Mouse (Mus musculus): ENCODE measurements at regions not wholly inside any gene's neighbourhood (a gene's known extent, or its start where the extent isn't known, plus 50 kb on each side); places are given as distances from the start of the nearest gene placed in this dataset.

DNA sequence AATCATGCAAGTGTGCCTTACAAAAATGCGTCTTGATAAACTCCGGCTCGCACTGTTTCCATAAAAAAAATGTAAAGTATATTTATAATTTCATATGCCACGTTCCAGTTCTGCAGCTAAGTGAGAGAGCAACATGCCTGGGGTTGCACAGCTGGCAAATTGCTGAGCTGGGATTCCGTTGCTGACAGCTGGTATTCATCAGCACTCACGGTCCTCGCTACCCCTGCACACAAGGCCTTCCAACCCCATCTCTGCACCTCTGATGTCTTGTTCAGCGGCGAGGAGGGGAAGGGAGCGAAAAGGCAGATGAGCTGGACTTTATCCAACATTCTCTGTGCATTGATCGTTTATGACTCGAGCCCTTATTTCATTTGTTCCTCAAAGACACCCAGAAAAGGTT, 138.5 kb upstream of the Mon1b start:
- no peaks in the 10 kb centered on the region for H3K79me2 ChIP-seq (replicated peaks; ENCODE audit: control insufficient read depth, extremely low read depth, insufficient read depth, poor library complexity, severe bottlenecking)
- in situ Hi-C loops (cut with MboI; ENCODE audit: low pct_ligation_motif_present, low pct_unique_long_range_greater_than_20kb, low sequenced_read_pairs): no loop called here
- dilution Hi-C loops (cut with MboI; ENCODE audit: extremely low pct_ligation_motif_present, extremely low pct_unique_long_range_greater_than_20kb, low sequenced_read_pairs): no loop called here

GRCm38 (mm10) chr8:113502671-113503070, 132.7 kb upstream of the Mon1b start:
- H3K79me2 ChIP-seq (replicated peaks; ENCODE audit: control insufficient read depth, extremely low read depth, insufficient read depth, poor library complexity, severe bottlenecking): no peaks in the 10 kb centered on the region
- no peak overlapping the region for H3K4me2 ChIP-seq (ENCODE audit: insufficient read depth, low read depth, poor library complexity, severe bottlenecking)
- peaks cover 59% of the 10 kb centered on the region for H3K9me3 ChIP-seq (replicated peaks; ENCODE audit: low read length)
- H3K4me1 ChIP-seq (ENCODE audit: control insufficient read depth in 1 of 2, insufficient read depth in 2 of 2): no peaks in the 10 kb centered on the region
- no peaks in the 10 kb centered on the region for H3K36me3 ChIP-seq (replicated peaks in 1 of 2; ENCODE audit: control insufficient read depth in 1 of 2, insufficient read depth in 1 of 2, low read length in 1 of 2)
- H3K27ac ChIP-seq (ENCODE audit: insufficient read depth, low read depth): no peak overlapping the region
- dilution Hi-C loops (cut with MboI; ENCODE audit: extremely low pct_ligation_motif_present, extremely low pct_unique_long_range_greater_than_20kb, low sequenced_read_pairs): no loop called here
- no peak for DNase-seq (ENCODE audit: extremely low read depth)
- H3K9ac ChIP-seq (ENCODE audit: insufficient read depth, low read depth): no peak overlapping the region
- in situ Hi-C loops (cut with MboI; ENCODE audit: low pct_ligation_motif_present, low pct_unique_long_range_greater_than_20kb, low sequenced_read_pairs): no loop called here
- TF ChIP-seq RCOR1 (conservative IDR thresholded peaks at IDR 0.05; ENCODE audit: low read depth, low read length) (no peak), NELFE (IDR thresholded peaks at IDR 0.05; ENCODE audit: low read depth, low read length) (no peak), JUND (conservative IDR thresholded peaks at IDR 0.05; ENCODE audit: low read depth, low read length) (no peak), BHLHE40 (IDR thresholded peaks at IDR 0.05; ENCODE audit: low read depth, low read length) (no peak), MAFK (IDR thresholded peaks at IDR 0.05; ENCODE audit: insufficient replicate concordance, low read length) (no peak), POLR2AphosphoS2 (IDR thresholded peaks at IDR 0.05; ENCODE audit: low read depth, low read length) (no peak), MAZ (IDR thresholded peaks at IDR 0.05; ENCODE audit: low read depth, low read length) (no peak), IRF4 (IDR thresholded peaks at IDR 0.05; ENCODE audit: low read depth, low read length) (no peak), MAX (IDR thresholded peaks at IDR 0.05; ENCODE audit: low read length) (no peak), PAX5 (IDR thresholded peaks at IDR 0.05; ENCODE audit: low read length) (no peak), SMC3 (IDR thresholded peaks at IDR 0.05; ENCODE audit: low read depth, low read length) (no peak), MEF2A (IDR thresholded peaks at IDR 0.05; ENCODE audit: borderline replicate concordance, low read depth, low read length) (no peak), ETS1 (conservative IDR thresholded peaks at IDR 0.05; ENCODE audit: low read depth, low read length) (no peak), TCF12 (IDR thresholded peaks at IDR 0.05; ENCODE audit: low read depth, low read length) (no peak)
- no peak overlapping the region for H3K4me3 ChIP-seq (replicated peaks in 1 of 3; ENCODE audit: low read depth in 2 of 3, low read length in 2 of 3, poor library complexity in 1 of 3)
- H3K27me3 ChIP-seq (replicated peaks): no peaks in the 10 kb centered on the region

More for the DNA sequence above, 138.5 kb upstream of the Mon1b start:
- no peaks in the 10 kb centered on the region for H3K27me3 ChIP-seq (replicated peaks)
- no peaks in the 10 kb centered on the region for H3K36me3 ChIP-seq (replicated peaks in 1 of 2; ENCODE audit: control insufficient read depth in 1 of 2, insufficient read depth in 1 of 2, low read length in 1 of 2)
- H3K4me1 ChIP-seq (ENCODE audit: control insufficient read depth in 1 of 2, insufficient read depth in 2 of 2): no peaks in the 10 kb centered on the region
- no peak overlapping the region for H3K4me3 ChIP-seq (replicated peaks in 1 of 3; ENCODE audit: low read depth in 2 of 3, low read length in 2 of 3, poor library complexity in 1 of 3)
- H3K9ac ChIP-seq (ENCODE audit: insufficient read depth, low read depth): no peak overlapping the region
- H3K9me3 ChIP-seq (replicated peaks; ENCODE audit: low read length): peaks cover 51% of the 10 kb centered on the region
- no peak for TF ChIP-seq CHD2 (IDR thresholded peaks at IDR 0.05; ENCODE audit: low read length)
- TF ChIP-seq EP300 (IDR thresholded peaks at IDR 0.05; ENCODE audit: low read length): no peak
- no peak for TF ChIP-seq E2F4 (IDR thresholded peaks at IDR 0.05; ENCODE audit: insufficient replicate concordance, low read depth, low read length)
- TF ChIP-seq UBTF (IDR thresholded peaks at IDR 0.05; ENCODE audit: low read depth, low read length): no peak
- TF ChIP-seq ELF1 (IDR thresholded peaks at IDR 0.05; ENCODE audit: low read depth, low read length): no peak
- TF ChIP-seq USF1 (IDR thresholded peaks at IDR 0.05; ENCODE audit: low read depth, low read length): no peak
- no peak for TF ChIP-seq RAD21 (IDR thresholded peaks at IDR 0.05; ENCODE audit: low read depth, low read length)
- TF ChIP-seq PAX5 (IDR thresholded peaks at IDR 0.05; ENCODE audit: low read length): no peak
- no peak for TF ChIP-seq ZNF384 (IDR thresholded peaks at IDR 0.05; ENCODE audit: low read depth, low read length)
- no peak for TF ChIP-seq MEF2A (IDR thresholded peaks at IDR 0.05; ENCODE audit: borderline replicate concordance, low read depth, low read length)
- no peak for TF ChIP-seq ZKSCAN1 (IDR thresholded peaks at IDR 0.05; ENCODE audit: borderline replicate concordance, low read depth, low read length)
- no peak for TF ChIP-seq SIN3A (IDR thresholded peaks at IDR 0.05; ENCODE audit: low read length)
- no peak for TF ChIP-seq MYC (IDR thresholded peaks at IDR 0.05; ENCODE audit: low read depth, low read length)
- TF ChIP-seq ETS1 (conservative IDR thresholded peaks at IDR 0.05; ENCODE audit: low read depth, low read length): no peak
- TF ChIP-seq MXI1 (IDR thresholded peaks at IDR 0.05; ENCODE audit: low read depth, low read length): no peak
- no peak overlapping the region for H3K4me2 ChIP-seq (ENCODE audit: insufficient read depth, low read depth, poor library complexity, severe bottlenecking)
- DNase-seq (ENCODE audit: extremely low read depth): no peak
- H3K27ac ChIP-seq (ENCODE audit: insufficient read depth, low read depth): no peak overlapping the region

Data from CH12.LX (cell line).